Mouse (Mus musculus): ENCODE measurements at regions not wholly inside any gene's neighbourhood (a gene's known extent, or its start where the extent isn't known, plus 50 kb on each side); places are given as distances from the start of the nearest gene placed in this dataset.
A peak's percentile ranks its signal among the peaks of the same experiment; 100 is the strongest.
"Not testable (repeated sequence)": the region's sequence is repeated elsewhere in the genome, so short reads cannot be mapped to it uniquely, and the experiment has no call there.

- ATAC-seq (replicated peaks; ENCODE audit: low read depth, poor library complexity, severe bottlenecking), result not testable (repeated sequence)
These were observed 88.4 kb upstream of the Slc2a12 start for GRCm38 (mm10) chr10:22556401-22556800.

GRCm38 (mm10) chr10:22569250-22570010, 75.4 kb upstream of the Slc2a12 start:
- not testable (repeated sequence) for ATAC-seq (replicated peaks; ENCODE audit: low read depth, poor library complexity, severe bottlenecking)

- ATAC-seq (replicated peaks; ENCODE audit: low read depth, poor library complexity, severe bottlenecking), result not testable (repeated sequence)
These were observed 70.8 kb upstream of the Slc2a12 start for GRCm38 (mm10) chr10:22574048-22574447.

- 0 out of 2 replicates have a peak, but pooled peaks have one; percentile 52 for ATAC-seq (replicated peaks; ENCODE audit: low read depth, poor library complexity, severe bottlenecking)
These were observed 65.4 kb upstream of the Slc2a12 start for GRCm38 (mm10) chr10:22579426-22579825.

GRCm38 (mm10) chr10:22581300-22581699, 63.5 kb upstream of the Slc2a12 start:
- ATAC-seq (replicated peaks; ENCODE audit: low read depth, poor library complexity, severe bottlenecking), result not testable (repeated sequence)

GRCm38 (mm10) chr10:22583306-22583705, 61.5 kb upstream of the Slc2a12 start:
- not testable (repeated sequence) for ATAC-seq (replicated peaks; ENCODE audit: low read depth, poor library complexity, severe bottlenecking)

- ATAC-seq (replicated peaks; ENCODE audit: low read depth, poor library complexity, severe bottlenecking), result not testable (repeated sequence)
These were observed 56.2 kb upstream of the Slc2a12 start for GRCm38 (mm10) chr10:22588587-22588986.

GRCm38 (mm10) chr10:22591664-22592063, 53.1 kb upstream of the Slc2a12 start:
- ATAC-seq (replicated peaks; ENCODE audit: low read depth, poor library complexity, severe bottlenecking), result not testable (repeated sequence)

- ATAC-seq (replicated peaks; ENCODE audit: low read depth, poor library complexity, severe bottlenecking), result not testable (repeated sequence)
These were observed 52.6 kb upstream of the Slc2a12 start for GRCm38 (mm10) chr10:22592189-22592603.

- not testable (repeated sequence) for ATAC-seq (replicated peaks; ENCODE audit: low read depth, poor library complexity, severe bottlenecking)
These were observed 52.1 kb upstream of the Slc2a12 start for GRCm38 (mm10) chr10:22592752-22593151.

All from common myeloid progenitor, adult 5-6 weeks (primary cell).